Mouse (Mus musculus) fibroblast of lung, adult 2 months (primary cell): Measurements from ENCODE around the gene Pik3ca.
"Not testable (repeated sequence)": the region's sequence is repeated elsewhere in the genome, so short reads cannot be mapped to it uniquely, and the experiment has no call there.

Experiments used
- DNase-seq: peaks from one replicate; pipeline ENCODE4 v3.0.0-alpha.2; 2011; ENCODE audit warnings: low read depth

Gene Pik3ca

GRCm38 (mm10) chr3:32402990-32403885 lies 5.8 kb downstream of the Pik3ca start:
- DNase-seq, result no peak

- no peak for DNase-seq
Observed at GRCm38 (mm10) chr3:32405699-32406098, 8.2 kb downstream of the Pik3ca start.

GRCm38 (mm10) chr3:32406804-32407203 lies 9.3 kb downstream of the Pik3ca start:
- no peak for DNase-seq

GRCm38 (mm10) chr3:32408811-32409273 lies 11.4 kb downstream of the Pik3ca start:
- no peak for DNase-seq

GRCm38 (mm10) chr3:32412502-32413044 lies 15.1 kb downstream of the Pik3ca start:
- no peak for DNase-seq

DNA sequence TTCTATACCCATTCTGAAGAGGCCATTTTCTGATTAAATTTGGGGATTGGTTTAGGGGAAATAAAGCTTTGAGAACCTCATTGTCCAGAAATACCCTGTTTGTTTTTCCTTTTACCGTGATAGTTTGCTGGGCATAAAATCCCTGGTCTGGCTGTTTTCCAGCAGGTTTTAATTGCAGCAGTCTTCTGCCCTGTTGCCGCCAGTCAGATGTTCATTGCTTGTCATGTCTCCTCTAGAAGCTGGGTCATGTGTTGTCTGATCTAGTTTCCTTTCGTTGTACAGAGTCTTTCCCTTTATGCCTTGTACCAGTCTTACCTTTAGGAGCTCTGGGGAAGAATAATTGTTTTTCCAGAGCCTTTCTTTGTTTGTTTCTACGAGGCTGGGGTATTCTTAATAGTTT lies 16.9 kb downstream of the Pik3ca start:
- no peak for DNase-seq

DNA sequence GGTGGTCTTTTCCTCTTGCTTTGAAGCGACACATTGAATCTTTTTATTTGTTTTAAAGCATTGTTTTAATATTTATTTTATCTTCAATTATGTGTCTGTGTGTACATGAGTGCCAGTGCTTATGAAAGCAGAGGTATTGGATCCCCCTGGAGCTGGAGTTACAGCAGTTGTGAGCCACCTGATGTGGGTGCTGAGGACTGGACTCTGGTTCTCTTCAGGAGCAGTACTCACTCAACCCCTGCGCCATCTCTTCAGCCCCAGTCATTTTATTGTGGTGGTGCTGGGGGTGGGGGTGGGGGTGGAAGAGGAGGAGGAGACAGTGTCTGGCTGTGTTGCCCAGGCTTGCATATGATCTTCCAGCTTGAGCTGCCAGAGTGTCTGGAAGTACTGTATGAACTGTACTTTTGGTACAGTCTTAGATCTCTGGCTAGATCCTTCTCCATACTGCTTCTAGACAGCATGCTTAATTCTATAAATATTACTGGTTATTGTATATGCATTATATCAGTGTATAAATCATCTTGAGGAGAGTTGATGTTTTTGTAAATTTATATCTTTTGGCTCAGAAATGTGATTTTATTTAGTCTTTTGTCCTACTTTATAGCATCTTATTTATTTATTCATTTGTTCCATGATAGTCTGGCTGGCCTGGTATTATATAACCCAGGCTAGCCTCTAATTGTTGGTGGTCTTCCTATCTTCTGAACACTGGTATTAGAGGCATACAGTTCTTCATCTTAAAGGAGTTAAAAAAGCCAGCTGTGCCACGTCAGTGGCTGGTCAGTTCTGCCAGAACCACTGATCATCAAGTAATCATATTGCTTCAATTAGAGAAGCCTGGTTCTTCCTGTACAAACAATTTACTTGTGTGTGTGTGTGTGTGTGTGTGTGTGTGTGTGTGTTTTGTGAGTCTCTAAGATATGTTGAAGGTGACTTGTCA lies 18.2 kb downstream of the Pik3ca start:
- no peak for DNase-seq

DNA sequence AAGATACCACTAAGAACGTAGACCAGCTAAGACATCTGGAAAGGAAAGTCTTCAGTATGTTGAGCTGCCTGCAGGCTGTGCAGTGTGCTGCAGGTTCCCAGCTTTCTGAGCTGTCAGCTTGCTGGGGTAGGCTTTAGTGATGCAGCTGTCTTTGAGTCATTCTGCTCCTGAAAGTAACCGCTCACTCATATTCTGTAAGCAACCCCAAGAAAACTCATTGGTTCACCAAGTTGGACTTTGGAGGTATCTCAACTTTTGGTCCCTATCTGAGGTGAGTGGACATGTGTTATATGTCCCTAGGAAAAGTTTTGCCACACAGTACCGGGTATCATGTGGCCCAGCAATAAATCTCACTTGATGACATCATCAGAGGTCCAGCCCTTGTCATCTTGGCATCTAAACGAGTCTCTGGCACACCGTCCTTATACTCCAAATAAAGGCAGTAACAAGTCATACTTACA lies 20.3 kb downstream of the Pik3ca start:
- no peak for DNase-seq

DNA sequence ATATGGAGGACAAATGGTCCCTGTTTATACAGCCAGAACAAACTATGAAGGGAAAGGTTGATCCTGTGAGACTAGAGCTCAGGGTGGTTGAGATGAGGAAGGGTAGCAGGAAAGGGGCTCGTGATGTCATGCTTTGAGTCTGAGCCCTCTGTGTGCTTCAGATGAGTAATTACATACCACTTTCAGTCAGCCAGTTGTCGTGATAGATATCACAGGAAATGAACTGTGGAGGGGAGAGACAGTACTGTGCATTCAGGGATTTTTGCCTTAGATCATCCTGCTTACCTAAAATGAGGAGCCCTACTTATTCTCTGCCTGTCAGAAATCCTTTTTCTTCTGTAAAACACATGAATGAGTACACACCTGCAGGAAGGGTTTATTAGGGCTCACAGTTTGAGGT lies 22.4 kb downstream of the Pik3ca start:
- DNase-seq, result no peak

DNA sequence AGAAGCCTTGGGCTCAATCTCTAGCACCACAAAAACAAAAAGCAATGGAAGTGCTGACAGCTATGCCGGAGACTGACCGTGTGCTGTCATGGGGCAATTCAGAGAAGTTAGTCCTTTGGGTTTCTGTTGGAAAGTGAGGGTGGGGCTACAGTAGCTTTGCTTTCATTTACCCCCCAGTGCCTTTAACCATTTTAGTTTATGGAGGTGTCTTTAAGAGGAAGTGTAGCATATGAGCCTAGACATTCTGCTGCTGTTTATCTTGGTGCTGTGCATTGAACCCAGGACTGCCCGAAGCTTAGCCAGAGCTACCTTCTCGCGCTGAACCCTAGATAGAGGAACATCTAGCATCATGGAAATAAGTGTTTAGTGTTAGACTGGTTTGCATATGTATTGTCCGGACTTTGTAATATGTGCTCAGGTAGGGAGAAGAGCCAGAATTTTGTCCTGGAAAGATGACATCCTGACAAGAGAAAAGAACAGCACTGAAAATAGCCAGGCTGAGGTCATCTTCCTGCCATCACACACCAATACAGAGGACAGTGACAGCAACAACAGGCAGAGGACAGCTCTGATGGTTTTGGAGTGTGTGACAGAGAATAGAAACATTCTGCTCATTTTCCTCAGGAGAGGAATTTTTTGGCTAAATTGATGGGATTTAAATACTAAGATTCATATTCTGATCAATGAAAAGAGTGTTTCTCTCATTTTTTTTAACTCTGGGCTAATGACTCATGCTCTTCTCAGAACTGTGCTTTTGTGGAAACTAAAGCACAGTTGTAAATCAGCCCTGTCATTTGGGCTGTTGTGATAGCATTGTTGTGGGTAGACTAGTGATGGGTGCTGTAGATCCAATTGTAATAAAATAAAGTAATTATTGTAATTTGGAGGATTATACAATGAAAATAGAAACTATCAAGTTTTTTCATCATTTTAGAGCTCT lies 23.9 kb downstream of the Pik3ca start:
- no peak for DNase-seq

DNA sequence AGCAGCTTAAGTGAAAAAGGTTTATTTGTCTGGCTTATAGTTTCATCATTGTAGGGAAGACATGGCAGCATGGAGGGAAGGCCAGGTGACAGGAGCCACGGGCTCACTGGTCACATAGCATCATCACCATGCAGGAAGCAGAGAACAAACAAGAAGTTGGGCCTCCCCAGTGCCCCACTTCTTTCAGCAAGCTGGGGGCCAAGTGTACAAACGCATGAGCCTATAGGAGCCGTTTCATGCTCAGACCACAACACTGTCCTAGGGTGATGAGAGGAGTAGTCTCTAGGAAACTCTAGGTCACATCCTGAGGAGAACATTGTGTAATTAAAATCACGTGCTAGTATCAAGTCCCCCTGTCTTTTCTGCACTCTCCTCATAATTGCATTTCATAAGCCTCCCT lies 30.2 kb downstream of the Pik3ca start:
- no peak for DNase-seq

GRCm38 (mm10) chr3:32428361-32428760 lies 30.9 kb downstream of the Pik3ca start:
- DNase-seq, result no peak

DNA sequence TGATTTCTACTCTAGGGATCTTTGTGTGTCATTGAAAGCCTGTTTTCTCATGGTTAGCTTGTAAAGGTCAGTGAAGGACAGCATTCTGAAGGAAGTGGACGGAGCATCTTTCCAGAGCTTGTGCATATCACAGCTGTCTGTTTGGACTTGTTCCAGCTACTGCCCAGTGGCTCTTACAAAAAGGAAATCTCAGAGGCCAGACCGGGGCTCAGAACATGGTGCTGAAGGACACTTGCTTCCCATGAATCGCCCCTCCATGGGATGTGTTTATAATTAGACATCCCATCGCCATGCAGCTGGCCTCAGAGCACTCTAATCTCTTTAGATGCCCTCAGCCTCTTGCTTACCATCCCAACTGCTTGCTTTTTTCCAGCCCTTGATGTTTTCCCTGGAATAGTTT lies 31.4 kb downstream of the Pik3ca start:
- DNase-seq, result no peak

DNA sequence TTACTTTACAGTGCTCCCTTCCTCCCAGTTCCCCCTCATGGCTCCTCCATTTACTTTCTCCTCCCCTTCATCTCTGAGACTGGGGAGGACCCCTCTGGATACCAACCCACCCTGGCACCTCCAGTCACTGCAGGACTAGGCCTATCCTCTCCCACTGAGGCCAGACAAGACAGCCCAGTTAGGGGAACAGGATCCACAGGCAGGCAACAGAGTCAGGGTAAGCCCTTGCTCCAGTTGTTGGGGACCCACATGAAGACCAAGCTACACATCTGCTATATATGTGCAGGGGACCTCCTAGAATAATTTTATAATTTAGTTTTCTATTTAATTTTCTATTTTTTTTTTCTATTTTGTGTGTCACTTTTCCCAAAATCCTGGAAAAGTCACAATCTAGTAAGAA lies 31.9 kb downstream of the Pik3ca start:
- not testable (repeated sequence) for DNase-seq

GRCm38 (mm10) chr3:32430394-32430793 lies 32.9 kb downstream of the Pik3ca start:
- DNase-seq, result no peak

DNA sequence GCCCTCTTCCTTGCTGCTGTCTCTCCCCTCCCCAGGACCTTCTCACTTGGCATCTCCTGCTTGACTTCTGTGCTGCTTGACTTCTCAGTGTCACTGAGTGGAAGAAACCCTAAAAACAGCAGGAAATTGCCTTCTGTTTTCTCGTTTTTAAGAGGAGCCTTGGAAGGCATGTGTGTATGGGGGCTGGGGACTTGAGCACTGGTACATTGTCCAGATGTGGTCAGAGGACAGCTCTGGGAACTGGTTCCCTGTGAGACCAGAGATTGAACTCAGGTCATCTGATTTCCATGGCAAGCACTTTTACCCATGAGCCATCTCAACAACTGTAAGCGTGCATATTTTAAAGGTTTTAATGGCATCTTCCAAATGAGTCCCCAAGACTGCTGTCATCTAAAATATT lies 36.5 kb downstream of the Pik3ca start:
- DNase-seq, result no peak

DNA sequence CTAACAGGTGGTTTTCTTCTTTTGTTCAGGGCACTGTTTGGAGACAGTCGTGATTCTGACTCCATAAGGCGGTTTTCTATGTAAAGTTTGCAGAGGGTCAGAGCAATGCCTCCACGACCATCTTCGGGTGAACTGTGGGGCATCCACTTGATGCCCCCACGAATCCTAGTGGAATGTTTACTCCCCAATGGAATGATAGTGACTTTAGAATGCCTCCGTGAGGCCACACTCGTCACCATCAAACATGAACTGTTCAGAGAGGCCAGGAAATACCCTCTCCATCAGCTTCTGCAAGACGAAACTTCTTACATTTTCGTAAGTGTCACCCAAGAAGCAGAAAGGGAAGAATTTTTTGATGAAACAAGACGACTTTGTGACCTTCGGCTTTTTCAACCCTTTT lies 38.6 kb downstream of the Pik3ca start:
- no peak for DNase-seq

GRCm38 (mm10) chr3:32437297-32437696 lies 39.8 kb downstream of the Pik3ca start:
- DNase-seq, result no peak

DNA sequence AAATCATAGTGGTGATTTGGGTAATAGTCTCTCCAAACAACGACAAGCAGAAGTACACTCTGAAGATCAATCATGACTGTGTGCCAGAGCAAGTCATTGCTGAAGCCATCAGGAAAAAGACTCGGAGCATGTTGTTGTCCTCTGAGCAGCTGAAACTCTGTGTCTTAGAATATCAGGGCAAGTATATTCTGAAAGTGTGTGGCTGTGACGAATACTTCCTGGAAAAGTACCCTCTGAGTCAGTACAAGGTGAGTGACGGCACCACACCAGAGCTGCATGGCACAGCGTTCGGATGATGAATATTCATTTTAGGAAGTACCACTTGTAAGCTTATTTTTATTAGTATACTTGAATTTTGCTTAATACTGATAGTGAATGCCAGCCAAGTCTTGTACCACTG lies 40.3 kb downstream of the Pik3ca start:
- no peak for DNase-seq

DNA sequence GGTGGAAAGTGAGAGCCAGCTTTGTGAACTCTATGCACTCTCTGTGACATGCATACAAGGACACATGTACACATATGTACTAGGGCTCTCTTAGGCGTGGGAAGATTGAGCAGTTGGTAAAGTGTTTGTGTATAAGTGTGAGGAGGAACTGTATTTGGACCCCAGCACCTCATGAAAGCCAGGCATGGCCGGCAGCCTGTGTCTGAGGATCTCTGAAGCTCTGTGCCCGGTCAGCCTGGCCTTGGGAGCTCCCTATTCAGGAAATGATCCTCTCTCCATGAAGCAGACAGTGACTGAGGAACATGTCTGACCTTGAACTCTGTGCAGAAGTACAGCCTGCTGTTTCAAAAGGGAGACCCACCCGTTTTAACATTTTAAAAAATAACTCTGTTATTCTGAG lies 41.2 kb downstream of the Pik3ca start:
- DNase-seq, result no peak

GRCm38 (mm10) chr3:32441710-32442109 lies 44.2 kb downstream of the Pik3ca start:
- no peak for DNase-seq
